Mouse (Mus musculus) intestine, embryonic 15.5 days (tissue): ENCODE results near the gene Tesk1. TPM values are rescaled to one million over a fixed set of nuclear protein-coding genes. Genes with fewer than 3 reads are reported as not detected.
A peak's percentile ranks its signal among the peaks of the same experiment; 100 is the strongest.

Experiments
- ATAC-seq: fragments of 200-750 bp; cut with Nextera tagmentation; 2 replicates; pipeline ENCODE4 v1.8.0; 2017; ENCODE audit warnings: moderate TSS enrichment, moderate library complexity
- H3K27ac ChIP-seq: fragments of 300-500 bp; sonication (generic); 2 replicates; pipeline ENCODE4 v1.5.1; 2015; ENCODE audit warnings: mild to moderate bottlenecking, inconsistent platforms
- H3K27me3 ChIP-seq: fragments of 300-500 bp; sonication (generic); replicated peaks from 2 replicates; pipeline ENCODE4 v1.6.1; 2015; ENCODE audit warnings: inconsistent platforms
- H3K36me3 ChIP-seq: fragments of 300-500 bp; sonication (generic); 2 replicates; pipeline ENCODE4 v1.6.1; 2015; ENCODE audit warnings: inconsistent platforms
- H3K4me1 ChIP-seq: fragments of 300-500 bp; sonication (generic); replicated peaks from 2 replicates; pipeline ENCODE4 v1.6.1; 2015; ENCODE audit warnings: inconsistent platforms
- H3K4me2 ChIP-seq: fragments of 300-500 bp; sonication (generic); replicated peaks from 2 replicates; pipeline ENCODE4 v1.6.1; 2015; ENCODE audit warnings: mild to moderate bottlenecking, inconsistent platforms
- H3K4me3 ChIP-seq: fragments of 300-500 bp; sonication (generic); replicated peaks from 2 replicates; pipeline ENCODE4 v1.5.1; 2015; ENCODE audit warnings: inconsistent platforms
- H3K9ac ChIP-seq: fragments of 300-500 bp; sonication (generic); 2 replicates; pipeline ENCODE4 v1.6.1; 2015; ENCODE audit warnings: inconsistent platforms
- H3K9me3 ChIP-seq: fragments of 300-500 bp; sonication (generic); 2 replicates; pipeline ENCODE4 v1.6.1; 2016; ENCODE audit warnings: inconsistent platforms
- WGBS: fragments of 180-500 bp; shearing (Covaris S2); methylation state at CpG from one replicate; pipeline ENCODE4 v1.1.7; 2015; 5-methylcytosine and 5-hydroxymethylcytosine counted together
- polyA plus RNA-seq: library from polyadenylated mRNA; unstranded; fragments of >200 nt; fragmentation: Nextera tagmentation; extraction: Ambion mirVana; gene quantifications from 2 replicates; pipeline ENCODE4 v1.2.1, GENCODE M21; 2015

Tesk1 gene
- polyA plus RNA-seq, 1 experiment from 2014 or later, result 6.8 TPM

DNA sequence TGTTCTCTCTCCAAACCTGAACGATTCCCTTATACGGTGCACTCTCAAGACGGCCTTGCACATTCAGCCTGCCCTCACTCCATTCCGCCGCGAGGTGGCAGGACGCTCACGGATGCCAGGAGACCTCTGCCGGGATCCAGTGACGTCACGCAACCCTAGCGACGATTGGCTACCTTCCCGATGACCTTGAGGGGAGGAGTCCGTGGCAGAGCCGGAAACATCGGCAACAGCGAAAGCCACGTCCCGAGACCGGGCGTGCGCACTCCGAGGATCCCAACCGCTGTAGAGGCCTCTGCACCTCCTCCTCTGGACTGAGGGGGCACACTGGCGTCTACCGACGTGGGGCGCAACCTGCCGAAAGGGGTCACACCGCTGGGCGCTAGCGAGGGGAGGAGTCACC, 305 bp downstream of the Tesk1 start:
- H3K27me3 ChIP-seq, result no peaks in the 10 kb centered on the region
- H3K9me3 ChIP-seq, result no peaks in the 10 kb centered on the region
- peak overlapping the region; percentile 89 for H3K4me3 ChIP-seq
- peak overlapping the region; percentile 99 for H3K9ac ChIP-seq
- peak; percentile 94 for ATAC-seq
- peak overlapping the region; percentile 89 for H3K27ac ChIP-seq
- H3K4me1 ChIP-seq, result peaks cover 10% of the 10 kb centered on the region
- peaks cover 20% of the 10 kb centered on the region for H3K36me3 ChIP-seq
- under 1% methylated on average over 32 of the region's 33 CpGs for WGBS
- peak overlapping the region; percentile 97 for H3K4me2 ChIP-seq

DNA sequence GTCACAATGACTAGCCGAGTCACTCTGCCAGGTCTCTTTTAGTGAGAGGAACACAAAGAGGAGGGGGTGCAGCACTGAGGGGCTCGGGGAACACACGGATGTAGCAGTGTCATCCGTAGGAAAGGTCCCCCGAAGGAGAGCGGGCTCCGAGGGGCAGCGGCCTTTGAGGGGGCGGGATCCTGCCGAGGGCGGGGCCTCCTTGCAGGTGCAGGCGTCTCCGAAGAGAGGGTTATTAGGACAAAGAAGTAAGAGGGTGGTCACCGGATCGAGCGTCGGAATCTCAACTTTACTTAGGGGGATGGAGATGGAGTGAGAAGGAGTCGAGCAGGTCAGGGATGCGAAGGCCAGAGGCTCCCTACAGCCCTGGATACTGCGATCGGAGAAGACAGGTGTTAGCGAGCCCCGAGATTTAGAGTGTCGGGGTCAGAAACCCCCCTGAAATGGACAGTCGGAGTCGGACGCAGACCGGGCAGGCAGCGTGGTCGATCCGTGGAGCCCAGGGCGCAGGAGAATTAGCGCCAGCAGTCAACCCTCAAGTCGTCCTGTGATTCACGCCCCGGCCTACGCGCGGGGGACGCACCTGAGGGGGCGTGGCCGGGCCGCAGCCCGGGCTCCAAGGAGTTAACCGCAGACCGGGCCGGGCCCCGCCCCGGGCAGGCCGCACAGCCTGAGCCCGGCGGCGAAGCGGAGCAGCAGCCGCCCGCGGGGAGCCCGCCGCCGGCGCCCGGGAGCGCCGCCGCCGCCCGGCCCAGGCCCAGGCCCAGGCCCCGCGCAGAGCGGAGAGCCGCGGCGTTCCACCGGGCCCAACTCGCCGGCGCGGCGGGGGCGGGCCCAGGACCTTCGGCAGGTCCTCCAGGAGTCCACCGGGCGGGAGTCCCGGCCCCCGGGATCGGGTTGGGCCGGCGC, 970 bp downstream of the Tesk1 start:
- Histone ChIP-seq H3K36me3 (peaks cover 27% of the 10 kb centered on the region), H3K4me1 (peaks cover 10% of the 10 kb centered on the region), H3K9me3 (no peaks in the 10 kb centered on the region), H3K9ac (peak overlapping the region; percentile 99), H3K4me3 (peak overlapping the region; percentile 89), H3K27ac (peak overlapping the region; percentile 89), H3K4me2 (peak overlapping the region; percentile 97), H3K27me3 (no peaks in the 10 kb centered on the region)
- peak; percentile 85 for ATAC-seq
- under 1% methylated on average over 85 of the region's 88 CpGs for WGBS

DNA sequence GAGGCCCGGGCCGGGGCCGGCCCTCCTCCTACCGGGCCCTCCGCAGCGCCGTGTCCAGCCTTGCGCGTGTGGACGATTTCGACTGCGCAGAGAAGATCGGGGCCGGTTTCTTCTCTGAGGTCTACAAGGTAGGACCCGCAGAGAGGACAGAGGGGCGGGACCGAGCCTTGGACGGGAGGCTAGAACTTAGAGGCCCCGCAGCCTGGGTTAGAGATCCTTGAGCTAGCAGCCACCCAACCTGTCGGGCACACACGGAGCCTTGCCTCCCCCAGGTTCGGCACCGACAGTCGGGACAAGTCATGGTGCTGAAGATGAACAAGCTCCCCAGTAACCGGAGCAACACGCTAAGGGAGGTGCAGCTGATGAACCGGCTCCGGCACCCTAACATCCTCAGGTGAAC, 1.8 kb downstream of the Tesk1 start:
- Histone ChIP-seq H3K9ac (peak overlapping the region; percentile 99), H3K4me3 (peak overlapping the region; percentile 89), H3K27me3 (no peaks in the 10 kb centered on the region), H3K4me1 (peaks cover 10% of the 10 kb centered on the region), H3K4me2 (peak overlapping the region; percentile 97), H3K27ac (peak overlapping the region; percentile 89), H3K36me3 (peaks cover 31% of the 10 kb centered on the region), H3K9me3 (no peaks in the 10 kb centered on the region)
- peak; percentile 22 for ATAC-seq
- WGBS, result under 1% methylated on average over 23 of the region's 28 CpGs

DNA sequence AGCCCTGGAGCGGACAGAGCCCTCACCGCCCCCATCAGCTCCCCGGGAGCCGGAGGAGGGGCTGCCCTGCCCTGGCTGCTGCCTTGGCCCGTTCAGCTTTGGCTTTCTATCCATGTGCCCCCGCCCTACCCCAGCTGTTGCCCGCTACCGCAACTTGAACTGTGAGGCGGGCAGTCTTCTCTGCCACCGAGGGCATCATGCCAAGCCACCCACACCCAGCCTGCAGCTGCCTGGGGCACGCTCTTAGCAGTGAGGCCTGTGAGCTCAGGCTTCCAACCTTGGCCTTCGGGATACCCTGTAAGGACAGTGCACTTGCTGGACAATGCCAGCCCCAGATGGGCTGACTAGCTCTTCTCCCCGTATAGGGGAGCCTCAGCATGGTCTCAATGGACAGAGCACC, 5.5 kb downstream of the Tesk1 start:
- Histone ChIP-seq H3K36me3 (peaks cover 31% of the 10 kb centered on the region), H3K9ac (no peak overlapping the region), H3K4me1 (peaks cover 10% of the 10 kb centered on the region), H3K4me2 (no peak overlapping the region), H3K27ac (no peak overlapping the region), H3K9me3 (no peaks in the 10 kb centered on the region), H3K4me3 (no peak overlapping the region), H3K27me3 (no peaks in the 10 kb centered on the region)
- ATAC-seq, result no peak
- 91% methylated on average over 13 of the region's 13 CpGs for WGBS

DNA sequence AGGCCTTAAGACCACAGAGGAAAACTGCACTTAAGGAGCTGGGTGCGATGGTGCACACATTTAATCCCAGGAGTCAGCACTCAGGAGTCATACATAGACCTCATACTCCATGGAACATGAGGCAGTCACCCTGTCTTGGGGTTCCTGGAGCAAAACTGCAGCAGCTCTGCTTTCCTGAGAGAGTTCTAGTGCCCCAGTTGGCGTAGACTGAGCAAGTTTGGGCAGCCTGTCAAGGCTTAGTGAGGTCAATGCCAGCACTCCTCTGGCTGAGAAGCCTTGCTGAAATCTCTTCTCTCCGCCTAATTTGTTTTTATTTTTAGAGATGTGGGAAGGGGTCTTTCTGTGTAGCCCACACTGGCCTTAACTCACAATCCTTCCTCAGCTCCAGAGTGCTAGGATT, 6.8 kb downstream of the Tesk1 start:
- H3K4me3 ChIP-seq, result no peak overlapping the region
- peaks cover 14% of the 10 kb centered on the region for H3K4me1 ChIP-seq
- WGBS, result 82% methylated on average over 3 of the region's 3 CpGs
- no peak overlapping the region for H3K4me2 ChIP-seq
- ATAC-seq, result no peak
- peaks cover 9% of the 10 kb centered on the region; the same call in 1 of the 2 replicates for H3K27me3 ChIP-seq
- no peak overlapping the region for H3K27ac ChIP-seq
- no peak overlapping the region for H3K9ac ChIP-seq
- H3K9me3 ChIP-seq, result no peaks in the 10 kb centered on the region
- H3K36me3 ChIP-seq, result peaks cover 31% of the 10 kb centered on the region

DNA sequence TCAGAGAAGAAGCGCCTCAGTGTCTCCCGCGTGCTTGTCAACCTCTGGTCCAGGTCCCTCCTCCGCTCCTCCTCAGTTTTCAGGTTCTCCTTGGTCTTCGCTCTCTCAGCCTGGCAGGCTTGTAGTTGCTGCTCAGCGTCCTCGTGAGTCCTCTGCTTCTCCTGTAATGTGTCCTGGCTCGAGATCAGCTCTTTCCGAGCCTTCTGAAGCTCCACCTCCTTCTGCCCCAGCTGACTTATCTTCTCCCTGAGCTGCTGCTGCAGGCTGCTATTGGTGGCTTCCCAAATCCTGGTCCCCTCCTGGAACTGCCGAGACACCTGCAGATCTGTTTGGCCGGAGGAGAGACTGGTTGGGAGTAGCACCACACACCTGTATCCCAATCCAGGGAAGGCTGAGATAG, 10.6 kb downstream of the Tesk1 start:
- Histone ChIP-seq H3K9ac (no peak overlapping the region), H3K4me3 (no peak overlapping the region), H3K36me3 (peaks cover 9% of the 10 kb centered on the region; the same call in 1 of the 2 replicates), H3K4me2 (no peak overlapping the region), H3K4me1 (peaks cover 18% of the 10 kb centered on the region), H3K9me3 (no peaks in the 10 kb centered on the region), H3K27ac (no peak overlapping the region), H3K27me3 (peaks cover 17% of the 10 kb centered on the region)
- WGBS, result 49% methylated on average over 11 of the region's 11 CpGs
- no peak for ATAC-seq

DNA sequence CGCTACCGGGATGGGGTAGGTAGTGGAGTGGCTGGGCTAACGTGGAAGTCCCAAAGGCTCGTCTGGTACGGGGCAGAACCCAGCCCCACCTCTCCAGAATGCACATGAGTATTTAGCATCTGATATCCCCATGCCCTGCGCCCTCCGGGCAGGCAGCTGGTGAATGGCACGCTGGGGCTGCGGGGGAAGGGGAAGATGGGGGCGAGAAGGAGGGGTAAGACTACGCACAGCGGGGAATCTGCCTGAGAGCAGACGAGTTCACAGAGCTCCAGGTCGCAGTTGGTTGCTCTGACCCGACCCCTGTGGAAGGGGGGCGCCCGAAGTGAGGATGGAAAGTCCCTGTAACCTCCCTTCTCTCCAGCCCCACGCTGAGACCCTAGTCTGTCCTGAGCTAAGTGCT, 11.7 kb downstream of the Tesk1 start:
- Histone ChIP-seq H3K9me3 (no peaks in the 10 kb centered on the region), H3K27me3 (peaks cover 17% of the 10 kb centered on the region), H3K4me3 (peak overlapping the region; percentile 13), H3K27ac (no peak overlapping the region), H3K4me2 (peak overlapping the region; percentile 51), H3K36me3 (no peaks in the 10 kb centered on the region), H3K4me1 (peaks cover 18% of the 10 kb centered on the region), H3K9ac (peak overlapping the region; percentile 29; the same call in 1 of the 2 replicates)
- no peak for ATAC-seq
- WGBS, result 4% methylated on average over 18 of the region's 18 CpGs

DNA sequence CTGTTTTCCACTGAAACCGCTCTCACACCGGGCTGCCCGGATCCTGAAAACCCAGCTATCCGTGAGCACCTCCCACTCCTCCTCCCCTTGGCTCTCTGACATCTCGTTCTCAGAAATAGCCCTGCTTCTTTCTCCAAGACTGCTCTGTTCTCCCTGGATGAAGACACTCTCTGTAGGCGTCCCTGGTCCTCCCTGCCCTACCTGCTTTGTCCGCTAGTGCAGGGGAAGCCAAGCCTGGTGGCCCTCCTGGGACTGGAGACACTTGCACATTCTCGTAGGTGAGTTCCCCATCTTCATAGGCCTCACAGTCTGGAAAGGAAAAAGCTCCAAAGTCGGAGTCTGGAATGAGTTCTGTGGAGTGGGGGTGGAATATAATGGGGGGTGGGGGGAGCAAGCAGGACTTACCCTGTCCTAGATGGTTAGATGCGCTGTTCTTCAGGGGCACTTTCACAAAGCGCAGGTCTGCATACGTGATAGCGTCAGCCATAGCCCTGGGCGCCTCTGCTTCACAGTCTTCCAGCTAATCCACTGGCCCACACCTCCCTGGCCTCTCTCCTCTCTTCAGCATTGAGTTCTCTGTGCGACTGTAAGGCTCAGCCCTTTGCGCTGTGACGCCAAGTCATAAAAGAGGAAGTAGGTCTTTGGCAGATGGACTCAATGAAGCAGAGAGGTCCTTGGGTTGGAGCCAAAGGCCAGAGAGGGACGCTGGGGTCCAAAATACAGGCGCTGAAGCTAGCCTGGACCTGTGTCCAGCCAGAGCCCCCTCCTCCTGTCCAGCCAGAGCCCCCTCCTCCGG, 12.5 kb downstream of the Tesk1 start, which contains the start of gene Cd72:
Cd72 (minus strand) TSS at position 588 of the 796 bp plus-strand sequence.
- Histone ChIP-seq H3K9ac (peak within 1 kb of the TSS; percentile 29; the same call in 1 of the 2 replicates), H3K36me3 (no peaks in the 10 kb centered on the region), H3K9me3 (no peaks in the 10 kb centered on the region), H3K4me1 (peaks cover 18% of the 10 kb centered on the region), H3K27ac (no peak within 1 kb of the TSS), H3K4me2 (peak within 1 kb of the TSS; percentile 51), H3K4me3 (peak within 1 kb of the TSS; percentile 13), H3K27me3 (peaks cover 17% of the 10 kb centered on the region)
- no peak for ATAC-seq
- WGBS, result 31% methylated on average over 20 of the region's 20 CpGs

DNA sequence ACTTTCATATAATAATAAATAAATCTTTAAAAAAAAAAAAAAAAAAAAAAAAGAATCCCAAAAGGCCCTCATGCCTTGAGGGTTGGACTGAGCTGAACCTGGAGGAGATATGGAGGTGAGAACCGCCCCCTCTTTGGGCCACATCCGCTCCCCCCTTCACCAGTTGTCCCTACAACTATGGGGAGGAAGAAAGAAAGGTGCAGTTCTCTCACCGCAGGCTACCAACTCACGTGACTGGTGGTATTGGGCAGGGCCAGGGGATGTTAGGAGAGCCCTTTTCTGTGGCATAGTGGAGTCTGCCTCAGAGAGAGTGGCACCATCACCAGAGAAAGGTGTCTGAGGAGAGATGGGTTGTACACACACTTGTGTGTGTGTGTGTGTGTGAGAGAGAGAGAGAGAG, 14.7 kb downstream of the Tesk1 start:
- Histone ChIP-seq H3K4me1 (peaks cover 18% of the 10 kb centered on the region), H3K9me3 (no peaks in the 10 kb centered on the region), H3K27ac (no peak overlapping the region), H3K27me3 (peaks cover 17% of the 10 kb centered on the region), H3K4me2 (no peak overlapping the region), H3K4me3 (no peak overlapping the region), H3K36me3 (no peaks in the 10 kb centered on the region), H3K9ac (no peak overlapping the region)
- WGBS, result 40% methylated on average over 4 of the region's 4 CpGs
- ATAC-seq, result no peak

DNA sequence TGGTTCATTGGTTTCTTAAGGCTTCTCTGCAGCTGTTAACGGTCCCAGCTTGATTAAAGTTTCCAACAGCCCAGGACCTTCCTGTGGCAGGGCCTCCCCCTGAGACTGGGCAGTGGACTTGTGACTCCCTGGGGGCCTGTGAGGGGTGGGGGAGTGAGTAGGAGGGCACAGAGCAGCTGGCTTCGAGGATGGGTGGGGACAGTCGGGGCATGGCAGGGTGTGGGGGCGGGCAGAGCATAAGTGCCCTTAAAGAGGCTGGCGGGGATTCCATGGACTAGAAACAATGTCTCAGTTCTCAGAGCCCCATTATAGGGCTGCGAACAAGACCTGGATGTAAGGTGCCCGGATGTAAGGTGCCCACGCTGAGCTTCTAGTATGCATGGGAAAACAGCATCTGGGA, 15.4 kb downstream of the Tesk1 start:
- Histone ChIP-seq H3K4me1 (peaks cover 18% of the 10 kb centered on the region), H3K4me3 (no peak overlapping the region), H3K36me3 (no peaks in the 10 kb centered on the region), H3K27ac (no peak overlapping the region), H3K9ac (no peak overlapping the region), H3K27me3 (peaks cover 17% of the 10 kb centered on the region), H3K9me3 (no peaks in the 10 kb centered on the region), H3K4me2 (no peak overlapping the region)
- WGBS, result 23% methylated on average over 8 of the region's 8 CpGs
- ATAC-seq, result no peak

DNA sequence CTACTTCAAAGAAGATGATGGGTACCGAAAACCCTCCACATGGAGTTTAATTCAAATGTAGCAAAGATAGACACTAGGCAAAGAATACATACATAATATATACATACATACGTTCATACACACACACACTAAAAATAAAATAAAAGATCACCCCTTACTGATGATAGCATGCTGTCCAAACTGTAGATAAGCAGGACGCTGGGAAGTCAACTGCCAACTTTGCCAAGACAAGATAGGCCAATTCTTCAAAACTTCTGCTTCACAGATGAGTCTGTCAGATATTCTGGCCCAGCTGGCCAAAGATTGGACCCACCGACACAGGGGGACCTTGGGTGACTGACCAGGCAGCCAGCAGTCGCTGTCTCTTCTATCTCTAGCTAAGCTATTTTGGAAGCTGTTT, 21.4 kb downstream of the Tesk1 start:
- no peak overlapping the region for H3K4me2 ChIP-seq
- no peaks in the 10 kb centered on the region for H3K4me1 ChIP-seq
- no peaks in the 10 kb centered on the region for H3K9me3 ChIP-seq
- ATAC-seq, result no peak
- H3K4me3 ChIP-seq, result no peak overlapping the region
- H3K27me3 ChIP-seq, result no peaks in the 10 kb centered on the region
- no peak overlapping the region for H3K9ac ChIP-seq
- H3K27ac ChIP-seq, result no peak overlapping the region
- no peaks in the 10 kb centered on the region for H3K36me3 ChIP-seq
- WGBS, result 91% methylated on average over 5 of the region's 5 CpGs

DNA sequence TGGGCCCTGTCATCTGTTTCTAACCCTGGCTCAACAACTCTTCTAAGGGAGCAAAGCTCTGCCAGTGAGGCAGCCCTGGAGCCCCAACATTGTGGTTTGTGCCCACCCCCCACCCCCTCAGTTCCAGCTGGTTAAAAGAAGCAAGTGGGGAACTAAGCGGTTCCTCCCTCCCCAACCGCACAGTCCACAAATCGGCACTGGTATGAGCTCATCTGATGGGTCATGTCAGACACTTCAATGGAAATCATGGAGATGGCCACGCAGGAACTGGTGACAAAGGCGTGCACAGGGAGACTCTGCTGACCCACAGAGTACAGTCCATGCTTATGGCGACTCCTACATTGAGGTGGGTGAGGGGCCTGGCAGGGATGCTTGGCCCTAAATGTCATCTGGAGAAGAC, 24.2 kb downstream of the Tesk1 start:
- no peak overlapping the region for H3K9ac ChIP-seq
- H3K4me3 ChIP-seq, result no peak overlapping the region
- H3K9me3 ChIP-seq, result no peaks in the 10 kb centered on the region
- 87% methylated on average over 6 of the region's 6 CpGs for WGBS
- ATAC-seq, result no peak
- H3K36me3 ChIP-seq, result no peaks in the 10 kb centered on the region
- no peaks in the 10 kb centered on the region for H3K4me1 ChIP-seq
- H3K27me3 ChIP-seq, result no peaks in the 10 kb centered on the region
- no peak overlapping the region for H3K4me2 ChIP-seq
- no peak overlapping the region for H3K27ac ChIP-seq
